Comparison of ENCODE assay signal across 27 mouse cellular contexts in the genomic region with DNA sequence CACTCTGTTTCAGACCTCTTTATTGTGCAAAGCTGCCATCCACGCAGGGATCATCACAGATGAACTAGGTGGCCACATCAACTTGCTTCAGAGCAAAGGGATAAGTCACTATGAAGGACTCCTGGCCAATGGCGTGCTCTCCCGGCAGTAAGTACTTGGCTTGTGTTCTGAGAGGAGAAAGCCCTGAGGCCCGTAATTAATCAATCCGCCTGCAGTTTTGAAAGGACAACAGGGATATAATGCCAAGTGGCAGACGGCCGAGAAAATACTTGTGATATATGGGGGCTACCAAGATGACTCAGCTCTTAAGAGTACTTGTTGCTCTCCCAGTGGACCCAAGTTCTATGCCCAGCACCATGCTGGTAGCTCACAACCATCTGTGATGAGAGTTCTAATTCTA. TPM values are rescaled to one million over a fixed set of nuclear protein-coding genes. Genes with fewer than 3 reads are reported as not detected.
DNase-seq lines count a peak whose midpoint lies in the region; TF ChIP-seq lines count a peak whose summit lies in the region.
"Had no signal": no experiment of that assay in that cellular context is flagged by ENCODE, and none has a peak within 500 bp of the region (broad histone marks: within the 10 kb centered on the region; RNA-seq: fewer than 3 reads in every experiment).

No protein-coding gene starts in this region.

- TF ChIP-seq CTCF in brain, embryonic 14.5 days (IDR thresholded peaks at IDR 0.05; ENCODE audit: borderline replicate concordance, extremely low read depth, insufficient read depth, insufficient read length), result no peak

- peak; percentile 88 for DNase-seq in heart, adult 11 months
- no peak for DNase-seq in heart, adult 8-10 months (ENCODE audit: low spot score)
- DNase-seq in kidney, postnatal 25 days, result peak; percentile 32 to 45
- DNase-seq in kidney, adult 11 months, result no peak
- DNase-seq in NIH3T3 (ENCODE audit: low read depth), result peak; percentile 30
- peak; percentile 36 for DNase-seq in brain, embryonic 14.5 days (ENCODE audit: low read depth)
- no peak for DNase-seq in urinary bladder, adult 2 months (ENCODE audit: low spot score)
- DNase-seq in embryo, embryonic 11 days, result no peak
- DNase-seq: B cell, adult 2 months; cerebellum, adult 9-11 months; heart, postnatal 10 days; liver, postnatal 0 days; lung, postnatal 14 days; thymus, postnatal 14 days had no signal

- TF ChIP-seq POLR2A in brain, embryonic 14.5 days (IDR thresholded peaks at IDR 0.05; ENCODE audit: borderline replicate concordance, extremely low read depth, insufficient read depth, insufficient read length, poor library complexity, severe bottlenecking), result no peak

RNA-seq across cellular contexts. Expression of gene Gm26741, which starts 54.0 kb away (rescaled TPM):
- not detected for total RNA-seq in heart, adult 8-10 months (2022)
- not detected in 2 replicates for polyA plus RNA-seq in brain, embryonic 14.5 days (2012; rRNA removed)
- not detected in 2 replicates for polyA plus RNA-seq in urinary bladder, adult 2 months (2012; rRNA removed)
- total RNA-seq: gastrocnemius, adult 18-20 months; gastrocnemius, postnatal 4 days; heart, postnatal 10 days; layer of hippocampus, adult 18-20 months; left cerebral cortex, postnatal 36 days; liver, adult 2 months; megakaryocyte, adult 5-6 weeks had no signal
- polyA plus RNA-seq: embryonic facial prominence, embryonic 13.5 days; forebrain, embryonic 16.5 days; heart, embryonic 11.5 days; hindbrain, embryonic 13.5 days; intestine, embryonic 15.5 days; liver, adult 2 months; liver, postnatal 0 days; midbrain, embryonic 15.5 days; testis, adult 2 months had no signal

Comparison
In these comparisons a context has a peak if more than half of its experiments do, and no peak if none do; other contexts are left out.
1. DNase-seq: peak in heart, adult 11 months (single experiment), kidney, postnatal 25 days (2 of 2), NIH3T3 (single experiment) and brain, embryonic 14.5 days (single experiment); none in heart, adult 8-10 months (single experiment), kidney, adult 11 months (single experiment), urinary bladder, adult 2 months (single experiment) and embryo, embryonic 11 days (single experiment).